Mouse (Mus musculus) liver, postnatal 0 days (tissue): ENCODE results near the gene Fam227a.

ENCODE experiments used
- CTCF ChIP-seq: sonication (generic); IDR thresholded peaks from 2 replicates; pipeline ENCODE4 v1.5.1; 2016; ENCODE audit warnings: antibody characterized with exemption, low read depth
- EP300 ChIP-seq: IDR thresholded peaks from 2 replicates; pipeline ENCODE4 v1.6.1; 2016; ENCODE audit warnings: antibody characterized with exemption, low read depth, mild to moderate bottlenecking

DNA sequence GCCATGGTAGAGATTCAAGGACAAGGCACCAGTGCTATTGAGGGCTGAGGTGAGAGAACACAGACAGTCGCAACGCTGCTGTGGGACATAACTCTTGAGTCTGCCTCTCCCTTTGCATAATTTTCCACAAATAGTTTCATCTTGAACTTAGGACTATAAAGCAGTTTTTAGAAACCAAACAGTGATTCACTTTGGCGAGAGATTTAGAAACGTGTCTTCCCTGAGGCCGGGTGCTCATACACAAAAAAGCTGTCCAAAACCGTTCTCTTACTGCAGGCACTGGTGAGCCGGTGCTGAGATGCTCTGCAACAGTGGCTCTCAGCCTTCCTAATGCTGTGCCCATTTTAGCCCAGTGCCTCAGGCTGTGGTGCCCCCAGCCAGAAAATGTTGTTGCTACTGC lies 50.5 kb downstream of the Fam227a start:
- no peak for TF ChIP-seq CTCF
- no peak for TF ChIP-seq EP300
